Mouse (Mus musculus): Measurements from ENCODE around the gene Shf. TPM values are rescaled to one million over a fixed set of nuclear protein-coding genes. Genes with fewer than 3 reads are reported as not detected.
"Not testable (repeated sequence)": the region's sequence is repeated elsewhere in the genome, so short reads cannot be mapped to it uniquely, and the experiment has no call there.

The Shf gene
- total RNA-seq, 2 experiments from 2014 or later = 54.9 to 56.9 TPM

- no peak for DNase-seq
Measured at GRCm38 (mm10) chr2:122351156-122351930, 17.6 kb downstream of the Shf start.

GRCm38 (mm10) chr2:122349136-122349785 is 19.7 kb downstream of the Shf start:
- intact Hi-C loops (cut with DNase I) = no loop called here
- DNase-seq = no peak

More at GRCm38 (mm10) chr2:122351156-122351930, 17.6 kb downstream of the Shf start:
- intact Hi-C loops (cut with DNase I) = no loop called here

GRCm38 (mm10) chr2:122348531-122349131 is 20.3 kb downstream of the Shf start:
- intact Hi-C loops (cut with DNase I) = no loop called here
- DNase-seq = peak; percentile 96

GRCm38 (mm10) chr2:122347257-122347656 is 21.7 kb downstream of the Shf start:
- no peak for DNase-seq
- intact Hi-C loops (cut with DNase I) = no loop called here

GRCm38 (mm10) chr2:122346164-122346563 is 22.8 kb downstream of the Shf start:
- DNase-seq; intact Hi-C loops (cut with DNase I): not testable (repeated sequence)

GRCm38 (mm10) chr2:122345106-122345893 is 23.7 kb downstream of the Shf start:
- no peak for DNase-seq
- intact Hi-C loops (cut with DNase I) = no loop called here

- intact Hi-C loops (cut with DNase I) = loop anchor here (2.0 kb wide), 1 partner anchor 22 kb away; the partner anchor contains the start of gene Duox1
- no peak for DNase-seq
Measured at GRCm38 (mm10) chr2:122337291-122337690, 31.7 kb downstream of the Shf start.

- intact Hi-C loops (cut with DNase I) = no loop called here
- no peak for DNase-seq
Measured at GRCm38 (mm10) chr2:122334170-122334569, 34.8 kb downstream of the Shf start.

GRCm38 (mm10) chr2:122332222-122332621 is 36.7 kb downstream of the Shf start:
- intact Hi-C loops (cut with DNase I) = no loop called here
- DNase-seq = no peak

- intact Hi-C loops (cut with DNase I); DNase-seq: not testable (repeated sequence)
Measured at GRCm38 (mm10) chr2:122330317-122330716, 38.6 kb downstream of the Shf start.

- intact Hi-C loops (cut with DNase I) = no loop called here
- no peak for DNase-seq
Measured at GRCm38 (mm10) chr2:122327986-122328385, 41.0 kb downstream of the Shf start.

- no peak for DNase-seq
- intact Hi-C loops (cut with DNase I) = no loop called here
Measured at GRCm38 (mm10) chr2:122325361-122325760, 43.6 kb downstream of the Shf start.

- intact Hi-C loops (cut with DNase I) = no loop called here
- no peak for DNase-seq
Measured at GRCm38 (mm10) chr2:122324586-122324985, 44.4 kb downstream of the Shf start.

- intact Hi-C loops (cut with DNase I) = no loop called here
- DNase-seq = no peak
Measured at GRCm38 (mm10) chr2:122323960-122324359, 45.0 kb downstream of the Shf start.

- intact Hi-C loops (cut with DNase I) = no loop called here
Measured at GRCm38 (mm10) chr2:122317384-122317783, 51.6 kb downstream of the Shf start.

GRCm38 (mm10) chr2:122315372-122315771 is 53.6 kb downstream of the Shf start, which contains the start of gene Duox1:
TSS of gene Duox1 (plus strand) at chr2:122315672.
- intact Hi-C loops (cut with DNase I) = loop anchor here (2.0 kb wide), 1 partner anchor 21 kb away; no protein-coding TSS in a partner anchor
- no peak for DNase-seq

More at GRCm38 (mm10) chr2:122317384-122317783, 51.6 kb downstream of the Shf start:
- no peak for DNase-seq

- intact Hi-C loops (cut with DNase I) = no loop called here
- DNase-seq = no peak
Measured at GRCm38 (mm10) chr2:122313536-122313935, 55.4 kb downstream of the Shf start, which contains the start of gene Duoxa1. TSS of gene Duoxa1 (minus strand) at chr2:122313730.

GRCm38 (mm10) chr2:122312722-122313417 is 56.1 kb downstream of the Shf start:
- intact Hi-C loops (cut with DNase I) = no loop called here
- DNase-seq = peak; percentile 85

GRCm38 (mm10) chr2:122311561-122311960 is 57.4 kb downstream of the Shf start:
- intact Hi-C loops (cut with DNase I) = no loop called here
- DNase-seq = no peak

GRCm38 (mm10) chr2:122309647-122310046 is 59.3 kb downstream of the Shf start:
- intact Hi-C loops (cut with DNase I) = no loop called here
- DNase-seq = no peak

Measured in left cerebral cortex, postnatal 4 days (tissue).